Mouse (Mus musculus) embryonic facial prominence, embryonic 11.5 days (tissue): ENCODE data around the gene Mre11a. TPM values are rescaled to one million over a fixed set of nuclear protein-coding genes. Genes with fewer than 3 reads are reported as not detected.
A peak's percentile ranks its signal among the peaks of the same experiment; 100 is the strongest.

Experiments
- ATAC-seq: fragments of 200-750 bp; cut with Nextera tagmentation; replicated peaks from 2 replicates; pipeline ENCODE4 v1.8.0; 2017; ENCODE audit warnings: low read depth; ENCODE audit not compliant: insufficient number of reproducible peaks, low FRiP score, low TSS enrichment
- DNase-seq: peaks from one replicate; pipeline ENCODE4 v3.0.0-alpha.2; 2015; ENCODE audit warnings: low spot score
- H3K27ac ChIP-seq: fragments of 300-500 bp; sonication (generic); replicated peaks from 2 replicates; pipeline ENCODE4 v1.5.1; 2014; ENCODE audit warnings: mild to moderate bottlenecking, low read depth, low read length, control low read depth
- H3K27me3 ChIP-seq: fragments of 300-500 bp; sonication (generic); 2 replicates; pipeline ENCODE4 v1.6.1; 2014; ENCODE audit warnings: mild to moderate bottlenecking, low read length, moderate library complexity, mixed read lengths; ENCODE audit not compliant: control insufficient read depth, insufficient read depth
- H3K36me3 ChIP-seq: fragments of 300-500 bp; sonication (generic); replicated peaks from 2 replicates; pipeline ENCODE4 v1.6.1; 2014; ENCODE audit warnings: low read depth, mild to moderate bottlenecking, low read length, moderate library complexity, mixed read lengths; ENCODE audit not compliant: control insufficient read depth, insufficient read depth
- H3K4me1 ChIP-seq: fragments of 300-500 bp; sonication (generic); 2 replicates; pipeline ENCODE4 v1.6.1; 2014; ENCODE audit warnings: low read length, mixed read lengths; ENCODE audit not compliant: control insufficient read depth, insufficient read depth
- H3K4me2 ChIP-seq: fragments of 300-500 bp; sonication (generic); 2 replicates; pipeline ENCODE4 v1.6.1; 2014; ENCODE audit warnings: low read depth, mild to moderate bottlenecking, control low read depth, low read length, moderate library complexity
- H3K4me3 ChIP-seq: fragments of 300-500 bp; sonication (generic); 2 replicates; pipeline ENCODE4 v1.5.1; 2014; ENCODE audit warnings: low read depth, low read length, control low read depth
- H3K9ac ChIP-seq: fragments of 300-500 bp; sonication (generic); replicated peaks from 2 replicates; pipeline ENCODE4 v1.6.1; 2014; ENCODE audit warnings: mild to moderate bottlenecking, control low read depth, low read length
- H3K9me3 ChIP-seq: fragments of 300-500 bp; sonication (generic); replicated peaks from 2 replicates; pipeline ENCODE4 v1.6.1; 2016; ENCODE audit warnings: mild to moderate bottlenecking, low read length, inconsistent platforms, mixed read lengths; ENCODE audit not compliant: control insufficient read depth
- WGBS: fragments of 180-500 bp; shearing (Covaris S2); extraction: QIAGEN DNeasy Blood & Tissue Kit; methylation state at CpG from one replicate; pipeline ENCODE4 v1.1.7; 2014; 5-methylcytosine and 5-hydroxymethylcytosine counted together
- polyA plus RNA-seq: library from polyadenylated mRNA; unstranded; fragments of >200 nt; fragmentation: Nextera tagmentation; extraction: Ambion mirVana; gene quantifications from 2 replicates; pipeline ENCODE4 v1.2.1, GENCODE M21; 2014

The Mre11a gene
- polyA plus RNA-seq, 1 experiment from 2014 or later = 39.2 TPM

GRCm38 (mm10) chr9:14863126-14863525 lies 78.7 kb downstream of the Mre11a start:
- 60% methylated on average over 3 of the region's 3 CpGs for WGBS
- no peak overlapping the region for H3K4me3 ChIP-seq
- DNase-seq = no peak
- H3K9me3 ChIP-seq = no peaks in the 10 kb centered on the region
- H3K9ac ChIP-seq = no peak overlapping the region
- no peak for ATAC-seq
- no peak overlapping the region for H3K4me2 ChIP-seq
- H3K27me3 ChIP-seq = peaks cover 16% of the 10 kb centered on the region
- H3K4me1 ChIP-seq = no peaks in the 10 kb centered on the region; the same call in 1 of the 2 replicates
- H3K36me3 ChIP-seq = no peaks in the 10 kb centered on the region
- no peak overlapping the region for H3K27ac ChIP-seq

- 79% methylated on average over 9 of the region's 9 CpGs for WGBS
- no peaks in the 10 kb centered on the region for H3K9me3 ChIP-seq
- peaks cover 12% of the 10 kb centered on the region for H3K27me3 ChIP-seq
- no peak for DNase-seq
- no peak overlapping the region for H3K27ac ChIP-seq
- no peaks in the 10 kb centered on the region for H3K36me3 ChIP-seq
- no peak for ATAC-seq
- H3K4me3 ChIP-seq = no peak overlapping the region
- no peak overlapping the region for H3K9ac ChIP-seq
- H3K4me1 ChIP-seq = no peaks in the 10 kb centered on the region; the same call in 1 of the 2 replicates
- no peak overlapping the region for H3K4me2 ChIP-seq
Measured at GRCm38 (mm10) chr9:14864726-14865125, 80.3 kb downstream of the Mre11a start.

- WGBS = 36% methylated on average over 7 of the region's 7 CpGs
- H3K9ac ChIP-seq = no peak overlapping the region
- peak; percentile 67 for DNase-seq
- H3K27ac ChIP-seq = no peak overlapping the region
- no peak overlapping the region for H3K4me3 ChIP-seq
- H3K36me3 ChIP-seq = no peaks in the 10 kb centered on the region
- H3K4me1 ChIP-seq = no peaks in the 10 kb centered on the region
- 0 out of 2 replicates have a peak, but pooled peaks cover 2% of the 10 kb centered on the region for H3K27me3 ChIP-seq
- H3K9me3 ChIP-seq = no peaks in the 10 kb centered on the region
- H3K4me2 ChIP-seq = no peak overlapping the region
- no peak for ATAC-seq
Measured at GRCm38 (mm10) chr9:14866957-14867356, 82.5 kb downstream of the Mre11a start.

- Histone ChIP-seq H3K27ac (no peak overlapping the region), H3K36me3 (no peaks in the 10 kb centered on the region), H3K4me2 (no peak overlapping the region), H3K4me1 (no peaks in the 10 kb centered on the region; the same call in 1 of the 2 replicates), H3K9me3 (no peaks in the 10 kb centered on the region), H3K27me3 (0 out of 2 replicates have a peak, but pooled peaks cover 2% of the 10 kb centered on the region), H3K9ac (no peak overlapping the region), H3K4me3 (no peak overlapping the region)
- DNase-seq (no peak), ATAC-seq (no peak)
- 91% methylated on average over 8 of the region's 8 CpGs for WGBS
Measured at GRCm38 (mm10) chr9:14868326-14868725, 83.9 kb downstream of the Mre11a start.

GRCm38 (mm10) chr9:14870377-14870776 lies 85.9 kb downstream of the Mre11a start:
- no peak overlapping the region for H3K4me2 ChIP-seq
- H3K9me3 ChIP-seq = no peaks in the 10 kb centered on the region
- H3K4me1 ChIP-seq = no peaks in the 10 kb centered on the region; the same call in 1 of the 2 replicates
- no peaks in the 10 kb centered on the region for H3K36me3 ChIP-seq
- ATAC-seq = no peak
- no peak overlapping the region for H3K4me3 ChIP-seq
- no peak overlapping the region for H3K27ac ChIP-seq
- no peaks in the 10 kb centered on the region for H3K27me3 ChIP-seq
- 84% methylated on average over 2 of the region's 2 CpGs for WGBS
- no peak for DNase-seq
- H3K9ac ChIP-seq = no peak overlapping the region

GRCm38 (mm10) chr9:14870802-14871201 lies 86.3 kb downstream of the Mre11a start:
- no peaks in the 10 kb centered on the region for H3K36me3 ChIP-seq
- no peaks in the 10 kb centered on the region for H3K27me3 ChIP-seq
- DNase-seq (no peak), ATAC-seq (no peak)
- no peaks in the 10 kb centered on the region for H3K9me3 ChIP-seq
- H3K27ac ChIP-seq = no peak overlapping the region
- no peaks in the 10 kb centered on the region; the same call in 1 of the 2 replicates for H3K4me1 ChIP-seq
- 89% methylated on average over 10 of the region's 10 CpGs for WGBS
- no peak overlapping the region for H3K9ac ChIP-seq
- H3K4me3 ChIP-seq = no peak overlapping the region
- H3K4me2 ChIP-seq = no peak overlapping the region

- H3K4me2 ChIP-seq = no peak overlapping the region
- H3K27ac ChIP-seq = no peak overlapping the region
- no peak overlapping the region for H3K4me3 ChIP-seq
- no peak for ATAC-seq
- 75% methylated on average over 3 of the region's 3 CpGs for WGBS
- no peaks in the 10 kb centered on the region for H3K36me3 ChIP-seq
- H3K9ac ChIP-seq = no peak overlapping the region
- no peaks in the 10 kb centered on the region; the same call in 1 of the 2 replicates for H3K4me1 ChIP-seq
- no peaks in the 10 kb centered on the region for H3K27me3 ChIP-seq
- no peaks in the 10 kb centered on the region for H3K9me3 ChIP-seq
- DNase-seq = no peak
Measured at GRCm38 (mm10) chr9:14871536-14871935, 87.1 kb downstream of the Mre11a start.

- Histone ChIP-seq H3K9me3 (no peaks in the 10 kb centered on the region), H3K4me1 (no peaks in the 10 kb centered on the region; the same call in 1 of the 2 replicates), H3K4me2 (no peak overlapping the region), H3K4me3 (no peak overlapping the region), H3K36me3 (no peaks in the 10 kb centered on the region), H3K27me3 (no peaks in the 10 kb centered on the region), H3K27ac (no peak overlapping the region), H3K9ac (no peak overlapping the region)
- ATAC-seq = peak; percentile 69
- WGBS = 30% methylated on average over 17 of the region's 17 CpGs
- DNase-seq = peak; percentile 30
Measured at GRCm38 (mm10) chr9:14872181-14872930, 87.9 kb downstream of the Mre11a start.
